Comparison of ENCODE assay signal across 9 mouse cellular contexts in the genomic region with DNA sequence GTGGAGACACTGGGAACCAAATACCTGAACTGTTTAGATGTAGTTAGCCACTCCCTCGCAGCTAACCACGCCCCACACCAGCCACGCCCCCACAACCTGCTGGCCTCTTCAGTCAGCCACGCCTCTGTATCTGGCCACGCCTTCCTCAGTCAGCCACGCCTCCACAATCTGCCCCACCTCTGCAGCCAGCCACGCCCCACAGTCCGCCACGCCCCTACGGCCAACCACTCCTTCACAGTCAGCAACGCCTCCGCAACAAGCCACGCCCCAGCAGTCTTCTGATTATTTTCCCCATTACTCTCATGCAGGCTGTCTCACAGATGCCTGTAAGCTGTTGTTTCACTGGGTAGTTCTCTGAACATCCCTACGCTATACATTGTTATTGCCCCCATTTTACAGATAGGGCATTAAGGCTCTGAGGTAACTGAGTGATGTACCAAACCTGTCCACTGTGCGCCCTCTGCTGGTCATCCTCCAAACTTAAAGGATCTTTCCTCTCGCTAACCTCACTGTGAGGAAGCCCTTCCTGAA. TPM values are rescaled to one million over a fixed set of nuclear protein-coding genes. Genes with fewer than 3 reads are reported as not detected.
A peak's percentile ranks its signal among the peaks of the same experiment; 100 is the strongest.
DNase-seq lines count a peak whose midpoint lies in the region; ATAC-seq and TF ChIP-seq lines count a peak whose summit lies in the region.
"Had no signal": no experiment of that assay in that cellular context is flagged by ENCODE, and none has a peak within 500 bp of the region (broad histone marks: within the 10 kb centered on the region; RNA-seq: fewer than 3 reads in every experiment).

No protein-coding gene starts in this region.

- H3K27ac ChIP-seq in cerebellum, adult 2 months (ENCODE audit: insufficient read depth, low read length) = no peak overlapping the region
- no peak overlapping the region for H3K27ac ChIP-seq in kidney, embryonic 15.5 days
- H3K27ac ChIP-seq in lung, embryonic 15.5 days = no peak overlapping the region
- H3K27ac ChIP-seq: limb, embryonic 13.5 days had no signal

- WGBS in cerebellum, adult 2 months = 28% methylated on average over 16 of the region's 16 CpGs
- WGBS in kidney, embryonic 15.5 days = 15% methylated on average over 16 of the region's 16 CpGs
- WGBS in lung, embryonic 15.5 days = 22% methylated on average over 16 of the region's 16 CpGs

- DNase-seq in cerebellum, adult 2 months = peak; percentile 36 to 55
- no peak for DNase-seq in cerebellum, adult 9-11 months
- peak; percentile 84 for DNase-seq in B cell, adult 2 months
- peak; percentile 70 for DNase-seq in brain, adult 2 months (ENCODE audit: low read depth, low spot score)
- peak; percentile 33 for DNase-seq in gastrocnemius, postnatal 14 days
- peak; percentile 22 to 64 for DNase-seq in spleen, adult 18-20 months

- H3K9ac ChIP-seq in kidney, embryonic 15.5 days = no peak overlapping the region
- H3K9ac ChIP-seq in lung, embryonic 15.5 days = no peak overlapping the region
- H3K9ac ChIP-seq: limb, embryonic 13.5 days had no signal

- H3K4me1 ChIP-seq in cerebellum, adult 2 months (ENCODE audit: control insufficient read depth, insufficient read depth, low read length) = no peaks in the 10 kb centered on the region; the same call in 1 of the 2 replicates
- H3K4me1 ChIP-seq in kidney, embryonic 15.5 days = peaks cover 4% of the 10 kb centered on the region; the same call in 1 of the 2 replicates
- H3K4me1 ChIP-seq in lung, embryonic 15.5 days = no peaks in the 10 kb centered on the region
- H3K4me1 ChIP-seq: limb, embryonic 13.5 days had no signal

- H3K4me2 ChIP-seq in kidney, embryonic 15.5 days = no peak overlapping the region
- no peak overlapping the region for H3K4me2 ChIP-seq in lung, embryonic 15.5 days
- H3K4me2 ChIP-seq: limb, embryonic 13.5 days had no signal

- peak; percentile 62; the same call in 1 of the 2 replicates for ATAC-seq in kidney, embryonic 15.5 days (replicated peaks; ENCODE audit: low FRiP score)
- peak; percentile 72 for ATAC-seq in lung, embryonic 15.5 days (ENCODE audit: borderline replicate concordance, extremely low read depth, low FRiP score, low TSS enrichment)

- no peaks in the 10 kb centered on the region for H3K27me3 ChIP-seq in cerebellum, adult 2 months (ENCODE audit: control insufficient read depth, insufficient read depth, low read length)
- H3K27me3 ChIP-seq in kidney, embryonic 15.5 days = peaks cover 9% of the 10 kb centered on the region
- H3K27me3 ChIP-seq in lung, embryonic 15.5 days = peaks cover 4% of the 10 kb centered on the region; the same call in 1 of the 2 replicates

- H3K4me3 ChIP-seq in cerebellum, adult 2 months (replicated peaks; ENCODE audit: insufficient read depth, low read depth, low read length) = no peak overlapping the region
- no peak overlapping the region for H3K4me3 ChIP-seq in kidney, embryonic 15.5 days (replicated peaks)
- H3K4me3 ChIP-seq in lung, embryonic 15.5 days = no peak overlapping the region
- H3K4me3 ChIP-seq: limb, embryonic 13.5 days had no signal

- TF ChIP-seq CTCF in cerebellum, adult 2 months (IDR thresholded peaks at IDR 0.05; ENCODE audit: borderline replicate concordance, insufficient read depth, low read depth, low read length) = peak; percentile 65; the same call in 1 of the 2 replicates

- H3K9me3 ChIP-seq in kidney, embryonic 15.5 days (replicated peaks) = no peaks in the 10 kb centered on the region
- no peaks in the 10 kb centered on the region for H3K9me3 ChIP-seq in lung, embryonic 15.5 days
- H3K9me3 ChIP-seq: limb, embryonic 13.5 days had no signal

- H3K36me3 ChIP-seq in kidney, embryonic 15.5 days = no peaks in the 10 kb centered on the region
- no peaks in the 10 kb centered on the region for H3K36me3 ChIP-seq in lung, embryonic 15.5 days
- H3K36me3 ChIP-seq: limb, embryonic 13.5 days had no signal

- TF ChIP-seq POLR2A in cerebellum, adult 2 months (IDR thresholded peaks at IDR 0.05; ENCODE audit: borderline replicate concordance, insufficient read depth, low read length) = no peak

- intact Hi-C loops in gastrocnemius, postnatal 14 days (cut with DNase I; ENCODE audit: low total_unique reads) = no loop called here

RNA-seq across cellular contexts. Expression of gene Dgcr6, which starts 16.2 kb away (rescaled TPM):
- 102 and 104 TPM in 2 replicates for polyA plus RNA-seq in cerebellum, adult 2 months (2012; rRNA removed)
- 10 to 100 TPM; 26.6 to 28.5 TPM for total RNA-seq in gastrocnemius, postnatal 14 days (2021)
- 93.2 and 105 TPM in 2 replicates for polyA plus RNA-seq in kidney, embryonic 15.5 days (2015; fragmentation: Nextera tagmentation; extraction: Ambion mirVana)
- 95.5 and 97.9 TPM in 2 replicates for polyA plus RNA-seq in lung, embryonic 15.5 days (2015; fragmentation: Nextera tagmentation; extraction: Ambion mirVana)

RNA-seq across cellular contexts. Expression of gene Prodh, which starts 53.5 kb away (rescaled TPM):
- polyA plus RNA-seq in cerebellum, adult 2 months (2012; rRNA removed) = 45.1 and 55.8 TPM in 2 replicates
- total RNA-seq in gastrocnemius, postnatal 14 days (2021) = 10 to 100 TPM in 1 of 2 experiments, 1 to 10 TPM in 1; 2.7 to 11.8 TPM
- polyA plus RNA-seq in kidney, embryonic 15.5 days (2015; fragmentation: Nextera tagmentation; extraction: Ambion mirVana) = 19.5 and 20.5 TPM in 2 replicates
- 13.5 and 14.7 TPM in 2 replicates for polyA plus RNA-seq in lung, embryonic 15.5 days (2015; fragmentation: Nextera tagmentation; extraction: Ambion mirVana)

RNA-seq across cellular contexts. Expression of gene Vpreb2, which starts 56.3 kb away (rescaled TPM):
- not detected in 2 replicates for polyA plus RNA-seq in cerebellum, adult 2 months (2012; rRNA removed)
- total RNA-seq in gastrocnemius, postnatal 14 days (2021) = under 1 TPM in 1 of 2 experiments, not detected in 1; 0.38 TPM
- polyA plus RNA-seq in kidney, embryonic 15.5 days (2015; fragmentation: Nextera tagmentation; extraction: Ambion mirVana) = not detected in 2 replicates
- polyA plus RNA-seq in lung, embryonic 15.5 days (2015; fragmentation: Nextera tagmentation; extraction: Ambion mirVana) = not detected in 2 replicates
- polyA plus RNA-seq: limb, embryonic 13.5 days had no signal
